Mouse (Mus musculus) CD4-positive, CD25-positive, alpha-beta regulatory T cell, adult 4 months (primary cell): ENCODE results near the gene 2200002D01Rik. TPM values are rescaled to one million over a fixed set of nuclear protein-coding genes. Genes with fewer than 3 reads are reported as not detected.

Experiments used
- ATAC-seq: one replicate; pipeline ENCODE4 v1.8.0; 2017
- polyA plus RNA-seq, 2 experiments: library from polyadenylated mRNA; unstranded; fragments of 100-300 nt; shearing (Covaris generic); gene quantifications; one replicate each; pipeline ENCODE4 v1.2.1; 2017

Gene 2200002D01Rik
- polyA plus RNA-seq: 1 to 10 TPM; 1.0 to 1.6 TPM

- no peak for ATAC-seq
Measured at GRCm38 (mm10) chr7:29248261-29248841, at the start of gene 2200002D01Rik. Gene 2200002D01Rik (minus strand): TSS chr7:29248466.

GRCm38 (mm10) chr7:29296998-29297397, 48.7 kb upstream of the 2200002D01Rik start:
- peak; percentile 74 for ATAC-seq

GRCm38 (mm10) chr7:29295861-29296647, 47.8 kb upstream of the 2200002D01Rik start:
- no peak for ATAC-seq

- ATAC-seq: no peak
Measured at GRCm38 (mm10) chr7:29294111-29294761, 46.0 kb upstream of the 2200002D01Rik start.

DNA sequence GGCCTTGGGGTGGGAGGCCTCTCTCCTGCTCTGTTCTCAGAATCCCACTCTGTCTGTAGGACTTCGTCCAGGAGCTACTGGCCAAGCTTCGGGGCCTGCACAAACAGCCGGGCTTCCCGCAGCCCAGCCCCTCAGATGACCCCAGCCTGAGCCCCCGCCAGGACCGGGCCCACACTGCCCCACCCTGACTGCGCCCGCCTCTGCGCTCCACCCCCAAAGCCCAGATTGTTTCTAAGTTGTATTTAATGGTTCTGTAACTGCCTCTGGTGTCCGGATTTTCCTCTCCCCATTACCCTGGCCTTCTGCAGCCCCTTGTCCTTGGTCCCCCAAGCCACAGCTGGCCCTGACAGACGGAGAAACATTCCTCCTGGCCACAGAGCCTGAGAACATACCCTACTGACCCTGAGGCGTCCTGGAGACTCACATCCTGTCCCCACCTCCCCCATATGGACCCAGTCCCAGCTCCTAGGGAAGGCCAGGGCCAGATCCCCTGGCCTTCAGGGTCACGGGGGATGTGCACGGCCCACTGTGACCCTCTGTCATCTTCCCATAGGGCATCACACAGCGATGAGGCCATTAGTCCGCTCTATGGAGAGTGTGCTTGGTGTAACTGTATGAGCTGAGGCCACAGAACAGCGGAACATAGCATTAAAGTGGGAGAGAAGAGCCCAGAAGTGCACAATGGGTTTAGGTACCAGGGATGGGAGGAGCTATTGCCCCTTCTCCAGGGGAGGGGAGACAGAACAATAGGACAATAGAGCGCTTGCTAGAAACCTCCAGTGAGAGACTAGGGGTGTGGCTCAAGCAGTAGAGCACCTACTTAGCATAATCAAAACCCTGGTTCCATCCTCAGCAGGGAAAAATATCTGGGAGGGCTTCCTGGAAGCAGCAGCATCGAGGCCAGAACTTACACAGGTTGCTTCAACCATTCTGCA, 45.1 kb upstream of the 2200002D01Rik start:
- no peak for ATAC-seq

DNA sequence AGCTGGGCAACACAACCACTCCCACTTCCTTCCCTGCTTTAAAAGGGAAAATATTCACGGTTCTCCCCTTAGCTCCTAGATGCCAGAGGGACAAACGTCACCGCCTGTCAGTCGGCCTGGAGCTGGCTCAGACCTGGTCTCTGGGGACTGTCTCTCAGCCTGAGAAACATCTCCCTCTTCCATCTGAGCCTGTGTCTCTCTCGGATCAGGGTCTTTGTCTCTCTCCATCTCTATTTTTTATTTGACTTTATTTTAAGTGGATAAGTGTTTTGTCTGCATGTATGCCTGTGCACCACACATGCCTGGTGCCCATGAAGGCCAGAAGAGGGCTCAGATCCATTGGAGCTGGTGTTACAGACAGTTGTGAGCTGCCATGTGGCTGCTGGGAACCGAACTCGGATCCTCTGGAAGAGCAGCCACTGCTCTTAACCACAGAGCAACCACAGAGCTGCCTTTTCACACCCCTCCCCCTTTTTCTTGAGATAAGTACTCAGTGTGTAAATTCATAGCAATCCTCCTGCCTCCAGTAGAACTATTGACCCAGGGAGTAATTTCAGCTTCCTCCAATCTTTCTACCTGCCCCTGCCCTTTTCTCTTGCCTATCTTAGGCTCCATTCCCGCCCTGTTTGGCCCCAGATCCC, 44.3 kb upstream of the 2200002D01Rik start:
- no peak for ATAC-seq

- no peak for ATAC-seq
Measured at GRCm38 (mm10) chr7:29291616-29292457, 43.6 kb upstream of the 2200002D01Rik start.

DNA sequence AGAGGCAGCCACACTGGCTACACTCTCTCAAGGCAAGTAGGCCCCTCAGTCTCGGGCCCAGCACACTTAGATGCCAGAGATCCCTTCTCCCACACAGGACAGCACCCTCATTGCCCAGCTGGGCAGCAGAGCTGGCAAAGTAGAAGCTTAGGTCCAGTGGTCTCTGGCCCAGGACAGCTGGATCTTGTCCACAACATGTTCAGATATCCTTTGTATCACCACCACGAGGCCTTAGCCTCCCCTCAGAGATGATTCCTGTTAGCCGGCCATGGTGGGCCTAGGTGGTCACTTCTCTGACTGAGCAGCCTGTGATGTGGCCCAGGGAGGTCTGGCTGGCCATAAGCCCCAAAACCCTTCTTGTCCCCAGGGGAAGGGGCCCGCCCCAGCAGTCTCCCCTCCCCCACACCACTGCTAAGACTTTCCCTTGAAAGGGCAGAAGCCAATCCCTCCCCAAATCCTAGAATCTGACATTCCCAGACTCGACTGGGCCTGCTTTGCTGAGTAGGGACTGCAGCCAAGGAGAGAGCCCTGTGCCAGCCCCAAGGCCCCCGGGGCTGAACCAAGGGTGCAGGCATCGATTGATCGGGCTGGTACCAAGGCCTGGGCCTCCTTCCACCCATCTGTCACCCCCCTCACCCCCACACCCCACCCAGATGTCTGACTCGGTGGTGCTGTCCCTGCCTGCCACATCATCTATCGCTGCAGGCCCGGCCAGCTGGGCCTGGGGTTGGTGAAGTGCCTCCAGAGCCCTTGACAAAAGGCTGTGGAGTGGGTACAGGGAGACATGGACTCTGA, 42.6 kb upstream of the 2200002D01Rik start:
- ATAC-seq: no peak

DNA sequence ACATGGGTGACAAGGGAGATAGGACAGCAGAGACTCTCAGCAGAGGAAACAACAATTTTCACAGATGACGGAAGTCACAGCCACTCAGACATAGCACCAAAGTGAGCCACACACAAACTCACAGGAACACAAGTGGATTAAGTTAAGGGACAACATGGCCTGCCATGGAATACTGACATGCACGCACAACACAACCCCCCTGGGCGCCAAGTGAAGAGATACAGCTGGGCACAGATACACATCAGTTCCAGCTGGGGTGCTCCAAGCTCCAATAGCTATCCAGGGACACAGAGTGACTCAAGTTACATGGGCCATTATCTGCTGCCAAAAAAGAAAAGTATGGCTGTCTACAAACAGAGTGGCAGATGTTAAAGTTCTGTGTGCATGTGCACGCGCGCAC, 41.6 kb upstream of the 2200002D01Rik start:
- ATAC-seq: no peak

DNA sequence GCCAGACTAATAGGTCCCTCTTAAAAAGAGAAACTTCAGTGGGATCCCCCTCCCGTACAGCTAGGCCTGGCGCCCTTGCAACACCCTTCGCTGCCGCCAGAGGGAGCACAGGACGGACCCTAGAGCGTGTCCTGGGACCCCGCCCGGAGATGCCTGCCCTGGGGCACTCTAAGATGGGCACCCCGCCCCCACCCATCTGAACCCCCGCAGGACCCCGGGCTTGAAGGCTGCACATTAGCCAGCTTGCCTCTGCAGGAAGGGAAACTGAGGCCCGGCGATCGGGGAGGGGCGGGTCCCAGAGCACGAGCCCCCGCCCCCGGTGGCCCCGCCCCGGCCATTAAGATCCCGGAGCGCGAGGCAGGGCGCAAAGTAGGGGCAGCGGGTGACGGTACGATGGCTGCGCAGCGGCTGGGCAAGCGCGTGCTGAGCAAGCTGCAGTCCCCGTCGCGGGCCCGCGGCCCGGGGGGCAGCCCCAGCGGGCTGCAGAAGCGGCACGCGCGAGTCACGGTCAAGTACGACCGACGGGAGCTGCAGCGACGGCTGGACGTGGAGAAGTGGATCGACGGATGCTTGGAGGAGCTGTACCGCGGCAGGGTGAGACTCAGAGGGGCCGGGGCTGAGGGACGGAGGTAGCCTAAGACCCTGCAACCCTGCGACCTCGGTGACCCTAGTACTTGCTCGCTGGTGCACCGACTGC, 40.8 kb upstream of the 2200002D01Rik start, which contains the start of gene Ppp1r14a:
TSS of gene Ppp1r14a (plus strand) at position 367 of the 697 bp plus-strand sequence.
- peak; percentile 61 for ATAC-seq

GRCm38 (mm10) chr7:29288079-29288478, 39.8 kb upstream of the 2200002D01Rik start:
- no peak for ATAC-seq

GRCm38 (mm10) chr7:29287481-29287880, 39.2 kb upstream of the 2200002D01Rik start:
- no peak for ATAC-seq

- ATAC-seq: no peak
Measured at GRCm38 (mm10) chr7:29284523-29284922, 36.3 kb upstream of the 2200002D01Rik start.

GRCm38 (mm10) chr7:29283876-29284275, 35.6 kb upstream of the 2200002D01Rik start:
- ATAC-seq: no peak

- no peak for ATAC-seq
Measured at GRCm38 (mm10) chr7:29282074-29282554, 33.8 kb upstream of the 2200002D01Rik start.

GRCm38 (mm10) chr7:29281201-29282073, 33.2 kb upstream of the 2200002D01Rik start, which contains the start of gene Spint2:
Gene Spint2 (minus strand): TSS chr7:29281912.
- ATAC-seq: peak; percentile 73

DNA sequence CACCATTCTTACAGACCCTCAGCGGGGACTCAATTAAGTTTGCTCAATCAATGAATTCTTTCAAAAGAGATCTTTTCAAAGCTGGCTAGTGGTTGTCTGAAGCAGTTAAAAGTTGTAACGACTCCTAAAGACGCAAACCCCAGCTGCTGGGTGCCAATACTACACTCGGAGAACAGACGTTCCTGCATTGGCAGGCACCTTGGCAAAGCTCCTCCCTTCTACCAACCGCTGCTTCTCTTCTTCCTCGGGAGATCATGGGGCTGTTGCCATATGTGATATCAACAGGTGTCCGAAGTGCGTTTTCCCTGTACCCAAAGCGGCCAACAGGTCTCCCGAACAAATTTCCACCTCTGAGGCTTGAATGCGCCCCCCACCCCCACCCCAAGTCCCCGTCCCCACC, 32.5 kb upstream of the 2200002D01Rik start:
- ATAC-seq: peak; percentile 34

DNA sequence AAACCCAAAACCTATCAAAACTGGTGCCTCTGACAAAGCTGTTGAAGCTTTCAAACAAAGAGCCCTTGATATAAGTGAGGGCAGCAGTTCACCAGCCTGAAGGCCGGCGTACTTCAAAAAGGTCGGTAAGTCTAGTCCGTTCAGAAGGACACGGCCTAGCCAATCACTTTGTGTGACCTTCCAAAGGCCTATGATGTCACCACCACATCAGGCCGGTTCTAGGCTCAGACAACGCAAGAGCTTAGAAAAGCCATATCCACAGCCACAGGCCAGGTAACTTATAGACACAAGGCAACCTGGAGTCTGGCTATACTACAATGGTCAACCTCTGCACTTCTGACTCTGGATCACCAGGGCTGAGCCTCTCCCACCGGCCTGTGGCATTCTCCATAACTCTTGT, 31.7 kb upstream of the 2200002D01Rik start:
- no peak for ATAC-seq
